Mouse (Mus musculus) E14TG2a.4 (cell line): Measurements from ENCODE around the gene Mia3.
"Not testable (repeated sequence)": the region's sequence is repeated elsewhere in the genome, so short reads cannot be mapped to it uniquely, and the experiment has no call there.

Source experiments
- H3K27me3 ChIP-seq: 2 replicates; pipeline ENCODE4 v1.6.1; 2014; ENCODE audit warnings: low read length, control low read depth; ENCODE audit not compliant: insufficient read depth
- H3K36me3 ChIP-seq: 2 replicates; pipeline ENCODE4 v1.6.1; 2014; ENCODE audit warnings: low read length, control low read depth; ENCODE audit not compliant: insufficient read depth
- H3K4me1 ChIP-seq: replicated peaks from 2 replicates; pipeline ENCODE4 v1.6.1; 2014; ENCODE audit warnings: low read depth, low read length, control low read depth
- H3K4me3 ChIP-seq: replicated peaks from 2 replicates; pipeline ENCODE4 v1.5.1; 2014; ENCODE audit warnings: mild to moderate bottlenecking, low read length
- H3K9me3 ChIP-seq: 2 replicates; pipeline ENCODE4 v1.6.1; 2014; ENCODE audit warnings: low read length, control low read depth
- CTCF ChIP-seq: conservative IDR thresholded peaks from 2 replicates; pipeline ENCODE4 v1.5.1; 2014; ENCODE audit warnings: low read length
- NANOG ChIP-seq: IDR thresholded peaks from 2 replicates; pipeline ENCODE4 v1.6.1; 2014; ENCODE audit warnings: borderline replicate concordance, low read length, mixed read lengths
- POU5F1 ChIP-seq: IDR thresholded peaks from 2 replicates; pipeline ENCODE4 v1.6.1; 2014; ENCODE audit warnings: low read length, borderline replicate concordance

Gene Mia3

GRCm38 (mm10) chr1:183358901-183359300 is 10.5 kb downstream of the Mia3 start:
- Histone ChIP-seq H3K27me3 (no peaks in the 10 kb centered on the region), H3K4me3 (no peak overlapping the region), H3K4me1 (peaks cover 16% of the 10 kb centered on the region), H3K36me3 (peaks cover 80% of the 10 kb centered on the region), H3K9me3 (no peaks in the 10 kb centered on the region)
- TF ChIP-seq CTCF (no peak), NANOG (no peak), POU5F1 (no peak)

GRCm38 (mm10) chr1:183349840-183350239 is 19.5 kb downstream of the Mia3 start:
- Histone ChIP-seq H3K36me3 (peaks cover 65% of the 10 kb centered on the region), H3K4me1 (peaks cover 8% of the 10 kb centered on the region), H3K27me3 (no peaks in the 10 kb centered on the region), H3K4me3 (no peak overlapping the region), H3K9me3 (peaks cover 5% of the 10 kb centered on the region; the same call in 1 of the 2 replicates)
- no peak for TF ChIP-seq POU5F1
- peak; percentile 55 for TF ChIP-seq CTCF
- no peak for TF ChIP-seq NANOG

GRCm38 (mm10) chr1:183345817-183346195 is 23.5 kb downstream of the Mia3 start:
- TF ChIP-seq NANOG (no peak), CTCF (no peak), POU5F1 (no peak)
- H3K9me3 ChIP-seq = no peaks in the 10 kb centered on the region
- peak overlapping the region; percentile 99 for H3K4me3 ChIP-seq
- H3K4me1 ChIP-seq = peaks cover 11% of the 10 kb centered on the region
- H3K36me3 ChIP-seq = peaks cover 41% of the 10 kb centered on the region
- H3K27me3 ChIP-seq = no peaks in the 10 kb centered on the region

GRCm38 (mm10) chr1:183344886-183345816 is 24.2 kb downstream of the Mia3 start:
- Histone ChIP-seq H3K9me3 (no peaks in the 10 kb centered on the region), H3K36me3 (peaks cover 37% of the 10 kb centered on the region), H3K4me3 (peak overlapping the region; percentile 99), H3K4me1 (peaks cover 11% of the 10 kb centered on the region), H3K27me3 (no peaks in the 10 kb centered on the region)
- TF ChIP-seq CTCF (no peak), NANOG (no peak), POU5F1 (no peak)

GRCm38 (mm10) chr1:183342902-183343301 is 26.5 kb downstream of the Mia3 start:
- Histone ChIP-seq H3K4me1 (peaks cover 11% of the 10 kb centered on the region), H3K36me3 (peaks cover 32% of the 10 kb centered on the region)
- H3K9me3 ChIP-seq, H3K4me3 ChIP-seq, H3K27me3 ChIP-seq: not testable (repeated sequence)

- Histone ChIP-seq H3K27me3 (no peaks in the 10 kb centered on the region), H3K4me3 (no peak overlapping the region), H3K36me3 (peaks cover 83% of the 10 kb centered on the region), H3K4me1 (peaks cover 26% of the 10 kb centered on the region), H3K9me3 (no peaks in the 10 kb centered on the region)
- no peak for TF ChIP-seq CTCF
Observed at GRCm38 (mm10) chr1:183327171-183327570, 42.2 kb downstream of the Mia3 start.

GRCm38 (mm10) chr1:183324433-183324832 is 44.9 kb downstream of the Mia3 start:
- Histone ChIP-seq H3K4me1 (peaks cover 26% of the 10 kb centered on the region), H3K9me3 (no peaks in the 10 kb centered on the region), H3K4me3 (no peak overlapping the region), H3K36me3 (peaks cover 81% of the 10 kb centered on the region), H3K27me3 (no peaks in the 10 kb centered on the region)
- TF ChIP-seq CTCF (no peak), POU5F1 (no peak), NANOG (peak; percentile 87)

GRCm38 (mm10) chr1:183323923-183324322 is 45.4 kb downstream of the Mia3 start:
- no peaks in the 10 kb centered on the region for H3K9me3 ChIP-seq
- no peak overlapping the region for H3K4me3 ChIP-seq
- TF ChIP-seq NANOG = no peak
- TF ChIP-seq CTCF = no peak
- TF ChIP-seq POU5F1 = no peak
- H3K36me3 ChIP-seq = peaks cover 81% of the 10 kb centered on the region
- peaks cover 26% of the 10 kb centered on the region for H3K4me1 ChIP-seq
- no peaks in the 10 kb centered on the region for H3K27me3 ChIP-seq

- Histone ChIP-seq H3K4me1 (peaks cover 18% of the 10 kb centered on the region), H3K36me3 (peaks cover 80% of the 10 kb centered on the region)
- not testable (repeated sequence) for H3K9me3 ChIP-seq, H3K27me3 ChIP-seq, H3K4me3 ChIP-seq
Observed at GRCm38 (mm10) chr1:183322496-183322895, 46.9 kb downstream of the Mia3 start.
